Mouse (Mus musculus): Measurements from ENCODE around the gene Ube2d2b. TPM values are rescaled to one million over a fixed set of nuclear protein-coding genes. Genes with fewer than 3 reads are reported as not detected.

Gene Ube2d2b
- polyA plus RNA-seq, 1 experiment from 2014 or later = not detected

GRCm38 (mm10) chr5:107814651-107815050 lies 15.2 kb upstream of the Ube2d2b start:
- TF ChIP-seq CTCF (IDR thresholded peaks at IDR 0.05; ENCODE audit: low read depth) (no peak), EP300 (optimal IDR thresholded peaks at IDR 0.05) (no peak)

GRCm38 (mm10) chr5:107822521-107822920 lies 7.4 kb upstream of the Ube2d2b start:
- Histone ChIP-seq H3K27me3 (ENCODE audit: control insufficient read depth, insufficient read depth, low read length) (no peaks in the 10 kb centered on the region), H3K4me2 (replicated peaks; ENCODE audit: low read depth) (no peak overlapping the region), H3K9me3 (ENCODE audit: control insufficient read depth, low read length) (no peaks in the 10 kb centered on the region), H3K36me3 (ENCODE audit: control insufficient read depth, insufficient read depth, low read length) (no peaks in the 10 kb centered on the region), H3K9ac (ENCODE audit: low read length) (no peak overlapping the region), H3K27ac (replicated peaks) (no peak overlapping the region), H3K4me1 (replicated peaks; ENCODE audit: control insufficient read depth, insufficient read depth) (no peaks in the 10 kb centered on the region), H3K4me3 (ENCODE audit: low read depth, low read length) (no peak overlapping the region)
- DNase-seq (ENCODE audit: low spot score) = no peak
- WGBS = 69% methylated on average over 1 of the region's 1 CpGs
- no peak for ATAC-seq (ENCODE audit: low FRiP score, low TSS enrichment)
- TF ChIP-seq EP300 (optimal IDR thresholded peaks at IDR 0.05) = no peak
- TF ChIP-seq CTCF (IDR thresholded peaks at IDR 0.05; ENCODE audit: low read depth) = no peak

More at GRCm38 (mm10) chr5:107814651-107815050, 15.2 kb upstream of the Ube2d2b start:
- Histone ChIP-seq H3K36me3 (ENCODE audit: control insufficient read depth, insufficient read depth, low read length) (peaks cover 9% of the 10 kb centered on the region), H3K9me3 (ENCODE audit: control insufficient read depth, low read length) (no peaks in the 10 kb centered on the region), H3K27ac (replicated peaks) (no peak overlapping the region), H3K4me2 (replicated peaks; ENCODE audit: low read depth) (no peak overlapping the region), H3K4me3 (ENCODE audit: low read depth, low read length) (no peak overlapping the region), H3K9ac (ENCODE audit: low read length) (no peak overlapping the region), H3K27me3 (ENCODE audit: control insufficient read depth, insufficient read depth, low read length) (no peaks in the 10 kb centered on the region), H3K4me1 (replicated peaks; ENCODE audit: control insufficient read depth, insufficient read depth) (no peaks in the 10 kb centered on the region)
- 84% methylated on average over 2 of the region's 2 CpGs for WGBS
- ATAC-seq (ENCODE audit: low FRiP score, low TSS enrichment) (no peak), DNase-seq (ENCODE audit: low spot score) (no peak)

GRCm38 (mm10) chr5:107831351-107831750 lies 1.5 kb downstream of the Ube2d2b start:
- no peak for DNase-seq (ENCODE audit: low spot score)
- no peaks in the 10 kb centered on the region for H3K4me1 ChIP-seq (replicated peaks; ENCODE audit: control insufficient read depth, insufficient read depth)
- H3K4me2 ChIP-seq (replicated peaks; ENCODE audit: low read depth) = no peak overlapping the region
- WGBS = 75% methylated on average over 3 of the region's 3 CpGs
- no peaks in the 10 kb centered on the region for H3K27me3 ChIP-seq (ENCODE audit: control insufficient read depth, insufficient read depth, low read length)
- TF ChIP-seq CTCF (IDR thresholded peaks at IDR 0.05; ENCODE audit: low read depth) (no peak), EP300 (optimal IDR thresholded peaks at IDR 0.05) (no peak)
- no peak overlapping the region for H3K4me3 ChIP-seq (ENCODE audit: low read depth, low read length)
- no peak overlapping the region for H3K9ac ChIP-seq (ENCODE audit: low read length)
- no peaks in the 10 kb centered on the region for H3K9me3 ChIP-seq (ENCODE audit: control insufficient read depth, low read length)
- H3K36me3 ChIP-seq (ENCODE audit: control insufficient read depth, insufficient read depth, low read length) = no peaks in the 10 kb centered on the region
- H3K27ac ChIP-seq (replicated peaks) = no peak overlapping the region
- ATAC-seq (ENCODE audit: low FRiP score, low TSS enrichment) = no peak

GRCm38 (mm10) chr5:107834287-107834686 lies 4.4 kb downstream of the Ube2d2b start:
- H3K4me1 ChIP-seq (replicated peaks; ENCODE audit: control insufficient read depth, insufficient read depth) = no peaks in the 10 kb centered on the region
- 30% methylated on average over 1 of the region's 1 CpGs for WGBS
- TF ChIP-seq CTCF (IDR thresholded peaks at IDR 0.05; ENCODE audit: low read depth) (no peak), EP300 (optimal IDR thresholded peaks at IDR 0.05) (no peak)
- H3K4me3 ChIP-seq (ENCODE audit: low read depth, low read length) = no peak overlapping the region
- no peaks in the 10 kb centered on the region for H3K36me3 ChIP-seq (ENCODE audit: control insufficient read depth, insufficient read depth, low read length)
- ATAC-seq (ENCODE audit: low FRiP score, low TSS enrichment) = no peak
- H3K9ac ChIP-seq (ENCODE audit: low read length) = no peak overlapping the region
- no peaks in the 10 kb centered on the region for H3K9me3 ChIP-seq (ENCODE audit: control insufficient read depth, low read length)
- DNase-seq (ENCODE audit: low spot score) = no peak
- no peak overlapping the region for H3K4me2 ChIP-seq (replicated peaks; ENCODE audit: low read depth)
- no peak overlapping the region for H3K27ac ChIP-seq (replicated peaks)
- H3K27me3 ChIP-seq (ENCODE audit: control insufficient read depth, insufficient read depth, low read length) = no peaks in the 10 kb centered on the region

- DNase-seq (ENCODE audit: low spot score) (peak; percentile 70), ATAC-seq (ENCODE audit: low FRiP score, low TSS enrichment) (peak; percentile 89)
- no peak overlapping the region for H3K9ac ChIP-seq (ENCODE audit: low read length)
- no peaks in the 10 kb centered on the region for H3K36me3 ChIP-seq (ENCODE audit: control insufficient read depth, insufficient read depth, low read length)
- H3K27ac ChIP-seq (replicated peaks) = no peak overlapping the region
- H3K9me3 ChIP-seq (ENCODE audit: control insufficient read depth, low read length) = no peaks in the 10 kb centered on the region
- no peak for TF ChIP-seq EP300 (optimal IDR thresholded peaks at IDR 0.05)
- TF ChIP-seq CTCF (IDR thresholded peaks at IDR 0.05; ENCODE audit: low read depth) = no peak
- 35% methylated on average over 3 of the region's 3 CpGs for WGBS
- no peak overlapping the region for H3K4me2 ChIP-seq (replicated peaks; ENCODE audit: low read depth)
- H3K27me3 ChIP-seq (ENCODE audit: control insufficient read depth, insufficient read depth, low read length) = no peaks in the 10 kb centered on the region
- H3K4me1 ChIP-seq (replicated peaks; ENCODE audit: control insufficient read depth, insufficient read depth) = no peaks in the 10 kb centered on the region
- no peak overlapping the region for H3K4me3 ChIP-seq (ENCODE audit: low read depth, low read length)
These were observed 9.2 kb downstream of the Ube2d2b start for GRCm38 (mm10) chr5:107838891-107839644.

- no peaks in the 10 kb centered on the region for H3K4me1 ChIP-seq (replicated peaks; ENCODE audit: control insufficient read depth, insufficient read depth)
- H3K27ac ChIP-seq (replicated peaks) = no peak overlapping the region
- 93% methylated on average over 5 of the region's 5 CpGs for WGBS
- no peak overlapping the region for H3K4me3 ChIP-seq (ENCODE audit: low read depth, low read length)
- TF ChIP-seq EP300 (optimal IDR thresholded peaks at IDR 0.05) (no peak), CTCF (IDR thresholded peaks at IDR 0.05; ENCODE audit: low read depth) (no peak)
- no peaks in the 10 kb centered on the region for H3K36me3 ChIP-seq (ENCODE audit: control insufficient read depth, insufficient read depth, low read length)
- H3K4me2 ChIP-seq (replicated peaks; ENCODE audit: low read depth) = no peak overlapping the region
- no peaks in the 10 kb centered on the region for H3K9me3 ChIP-seq (ENCODE audit: control insufficient read depth, low read length)
- DNase-seq (ENCODE audit: low spot score) = no peak
- ATAC-seq (ENCODE audit: low FRiP score, low TSS enrichment) = no peak
- no peaks in the 10 kb centered on the region for H3K27me3 ChIP-seq (ENCODE audit: control insufficient read depth, insufficient read depth, low read length)
- no peak overlapping the region for H3K9ac ChIP-seq (ENCODE audit: low read length)
These were observed 10.8 kb downstream of the Ube2d2b start for GRCm38 (mm10) chr5:107840549-107841238.

Measured in stomach, postnatal 0 days (tissue).